Mouse (Mus musculus) neural tube, embryonic 12.5 days (tissue): ENCODE measurements at regions not wholly inside any gene's neighbourhood (a gene's known extent, or its start where the extent isn't known, plus 50 kb on each side); places are given as distances from the start of the nearest gene placed in this dataset.
A peak's percentile ranks its signal among the peaks of the same experiment; 100 is the strongest.

Experiments
- ATAC-seq: fragments of 200-750 bp; cut with Nextera tagmentation; 2 replicates; pipeline ENCODE4 v1.8.0; 2017; ENCODE audit warnings: low read depth, mild to moderate bottlenecking, moderate TSS enrichment, moderate library complexity; ENCODE audit not compliant: low FRiP score
- H3K27ac ChIP-seq: fragments of 300-500 bp; sonication (generic); 2 replicates; pipeline ENCODE4 v1.5.1; 2016
- H3K27me3 ChIP-seq: fragments of 300-500 bp; sonication (generic); replicated peaks from 2 replicates; pipeline ENCODE4 v1.6.1; 2016; ENCODE audit warnings: mild to moderate bottlenecking
- H3K36me3 ChIP-seq: fragments of 300-500 bp; sonication (generic); 2 replicates; pipeline ENCODE4 v1.6.1; 2016; ENCODE audit warnings: mild to moderate bottlenecking
- H3K4me1 ChIP-seq: fragments of 300-500 bp; sonication (generic); 2 replicates; pipeline ENCODE4 v1.6.1; 2016
- H3K4me2 ChIP-seq: fragments of 300-500 bp; sonication (generic); replicated peaks from 2 replicates; pipeline ENCODE4 v1.6.1; 2016; ENCODE audit warnings: mild to moderate bottlenecking
- H3K4me3 ChIP-seq: fragments of 300-500 bp; sonication (generic); 2 replicates; pipeline ENCODE4 v1.5.1; 2016
- H3K9ac ChIP-seq: fragments of 300-500 bp; sonication (generic); 2 replicates; pipeline ENCODE4 v1.6.1; 2016; ENCODE audit warnings: mild to moderate bottlenecking
- H3K9me3 ChIP-seq: fragments of 300-500 bp; sonication (generic); 2 replicates; pipeline ENCODE4 v1.6.1; 2016; ENCODE audit warnings: mild to moderate bottlenecking
- WGBS: fragments of 180-500 bp; shearing (Covaris S2); methylation state at CpG from one replicate; pipeline ENCODE4 v1.1.7; 2016; 5-methylcytosine and 5-hydroxymethylcytosine counted together

GRCm38 (mm10) chr1:81581208-81581607, 504.5 kb downstream of the Nyap2 start:
- no peaks in the 10 kb centered on the region for H3K9me3 ChIP-seq
- no peaks in the 10 kb centered on the region for H3K36me3 ChIP-seq
- H3K4me1 ChIP-seq, result no peaks in the 10 kb centered on the region
- H3K4me2 ChIP-seq, result no peak overlapping the region
- no peak for ATAC-seq
- no peak overlapping the region for H3K9ac ChIP-seq
- H3K27me3 ChIP-seq, result no peaks in the 10 kb centered on the region
- 91% methylated on average over 4 of the region's 4 CpGs for WGBS
- no peak overlapping the region for H3K4me3 ChIP-seq
- no peak overlapping the region for H3K27ac ChIP-seq

- no peaks in the 10 kb centered on the region for H3K27me3 ChIP-seq
- no peak overlapping the region for H3K4me2 ChIP-seq
- no peak overlapping the region for H3K27ac ChIP-seq
- H3K9ac ChIP-seq, result no peak overlapping the region
- H3K36me3 ChIP-seq, result no peaks in the 10 kb centered on the region
- ATAC-seq, result no peak
- H3K4me1 ChIP-seq, result peaks cover 4% of the 10 kb centered on the region; the same call in 1 of the 2 replicates
- WGBS, result 45% methylated on average over 11 of the region's 11 CpGs
- no peak overlapping the region for H3K4me3 ChIP-seq
- H3K9me3 ChIP-seq, result no peaks in the 10 kb centered on the region
Observed at GRCm38 (mm10) chr1:81587780-81588307, 511.1 kb downstream of the Nyap2 start.

GRCm38 (mm10) chr1:81591623-81592022, 514.9 kb downstream of the Nyap2 start:
- Histone ChIP-seq H3K9me3 (no peaks in the 10 kb centered on the region), H3K4me1 (peaks cover 21% of the 10 kb centered on the region), H3K36me3 (no peaks in the 10 kb centered on the region), H3K4me2 (no peak overlapping the region), H3K4me3 (no peak overlapping the region), H3K9ac (no peak overlapping the region), H3K27ac (no peak overlapping the region), H3K27me3 (no peaks in the 10 kb centered on the region)
- ATAC-seq, result no peak
- whole genome bisulfite sequencing, result 89% methylated on average over 5 of the region's 5 CpGs

GRCm38 (mm10) chr1:81593280-81594182, 516.8 kb downstream of the Nyap2 start:
- Histone ChIP-seq H3K27me3 (no peaks in the 10 kb centered on the region), H3K4me1 (peaks cover 21% of the 10 kb centered on the region), H3K27ac (peak overlapping the region; percentile 86), H3K36me3 (no peaks in the 10 kb centered on the region), H3K9me3 (no peaks in the 10 kb centered on the region), H3K4me2 (peak overlapping the region; percentile 69), H3K4me3 (peak overlapping the region; percentile 28), H3K9ac (peak overlapping the region; percentile 52)
- 3% methylated on average over 19 of the region's 19 CpGs for WGBS
- ATAC-seq, result peak; percentile 99

DNA sequence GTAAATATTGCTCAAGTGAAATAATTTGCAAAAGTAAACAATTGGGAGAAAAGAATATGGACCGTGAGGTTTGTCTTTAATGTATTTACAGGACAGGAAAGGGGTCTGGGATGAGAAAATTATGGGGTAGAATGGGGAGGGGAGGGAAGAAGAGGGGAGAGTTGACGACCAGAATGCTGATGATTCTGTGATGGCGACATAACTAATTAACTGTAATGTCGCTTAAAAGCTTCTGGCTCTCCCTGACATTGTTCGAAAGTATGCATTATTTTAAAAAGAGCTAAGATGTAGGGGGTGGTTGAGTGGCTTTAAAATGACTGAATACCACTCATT, 517.4 kb downstream of the Nyap2 start:
- peaks cover 21% of the 10 kb centered on the region for H3K4me1 ChIP-seq
- H3K27ac ChIP-seq, result peak overlapping the region; percentile 86
- 2% methylated on average over 5 of the region's 5 CpGs for WGBS
- peak overlapping the region; percentile 28 for H3K4me3 ChIP-seq
- peak overlapping the region; percentile 69 for H3K4me2 ChIP-seq
- H3K9ac ChIP-seq, result peak overlapping the region; percentile 52; the same call in 1 of the 2 replicates
- H3K27me3 ChIP-seq, result no peaks in the 10 kb centered on the region
- ATAC-seq, result peak; percentile 62
- H3K9me3 ChIP-seq, result no peaks in the 10 kb centered on the region
- H3K36me3 ChIP-seq, result no peaks in the 10 kb centered on the region

- H3K4me3 ChIP-seq, result no peak overlapping the region
- no peak overlapping the region for H3K27ac ChIP-seq
- no peaks in the 10 kb centered on the region for H3K9me3 ChIP-seq
- peaks cover 21% of the 10 kb centered on the region for H3K4me1 ChIP-seq
- H3K9ac ChIP-seq, result no peak overlapping the region
- H3K27me3 ChIP-seq, result no peaks in the 10 kb centered on the region
- WGBS, result 7% methylated on average over 3 of the region's 3 CpGs
- ATAC-seq, result no peak
- H3K36me3 ChIP-seq, result no peaks in the 10 kb centered on the region
- peak overlapping the region; percentile 69 for H3K4me2 ChIP-seq
Observed at GRCm38 (mm10) chr1:81594606-81595005, 517.9 kb downstream of the Nyap2 start.

DNA sequence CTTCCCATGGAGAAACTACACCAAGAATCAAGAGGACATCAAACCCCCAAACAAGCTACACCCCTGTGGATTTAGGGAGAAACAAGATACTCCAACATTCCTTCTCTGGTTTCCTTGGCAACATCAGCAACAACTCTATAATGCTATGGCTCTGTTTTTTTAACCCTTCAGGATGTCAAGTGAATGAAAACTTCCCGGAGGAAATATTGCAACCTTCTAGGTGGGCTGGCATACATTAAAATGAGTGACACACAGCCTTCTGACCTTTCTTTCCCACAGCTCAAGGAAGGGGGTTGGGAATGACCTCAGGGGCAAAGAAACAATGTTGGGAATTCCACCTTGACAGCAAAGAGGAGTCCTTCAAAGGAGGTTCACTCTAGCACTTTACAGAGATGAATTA, 532.0 kb downstream of the Nyap2 start:
- H3K27ac ChIP-seq, result no peak overlapping the region
- H3K27me3 ChIP-seq, result no peaks in the 10 kb centered on the region
- ATAC-seq, result no peak
- no peaks in the 10 kb centered on the region for H3K36me3 ChIP-seq
- H3K4me2 ChIP-seq, result no peak overlapping the region
- H3K9ac ChIP-seq, result no peak overlapping the region
- no peaks in the 10 kb centered on the region for H3K9me3 ChIP-seq
- WGBS, result 2% methylated on average over 1 of the region's 1 CpGs
- H3K4me3 ChIP-seq, result no peak overlapping the region
- H3K4me1 ChIP-seq, result no peaks in the 10 kb centered on the region

DNA sequence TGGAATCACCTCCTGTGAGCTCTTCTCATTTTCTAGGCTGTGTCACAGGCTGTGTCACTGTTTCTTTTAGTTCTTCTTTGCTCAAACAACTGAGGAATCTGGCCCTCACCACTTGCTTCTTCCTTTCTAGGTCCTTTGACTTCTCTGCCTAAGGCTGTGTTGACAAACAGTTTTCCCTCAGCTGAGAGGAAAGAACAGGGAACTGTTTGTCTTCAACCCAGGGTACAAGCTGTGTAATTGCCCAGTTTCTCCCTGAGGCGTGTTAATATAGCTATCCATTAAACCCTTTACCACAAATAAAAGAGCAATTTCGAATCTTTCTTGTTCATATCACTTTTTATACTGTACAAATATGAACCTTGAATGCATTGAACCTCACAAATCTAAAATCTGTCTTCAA, 542.1 kb downstream of the Nyap2 start:
- H3K9ac ChIP-seq, result no peak overlapping the region
- WGBS, result 77% methylated on average over 2 of the region's 2 CpGs

DNA sequence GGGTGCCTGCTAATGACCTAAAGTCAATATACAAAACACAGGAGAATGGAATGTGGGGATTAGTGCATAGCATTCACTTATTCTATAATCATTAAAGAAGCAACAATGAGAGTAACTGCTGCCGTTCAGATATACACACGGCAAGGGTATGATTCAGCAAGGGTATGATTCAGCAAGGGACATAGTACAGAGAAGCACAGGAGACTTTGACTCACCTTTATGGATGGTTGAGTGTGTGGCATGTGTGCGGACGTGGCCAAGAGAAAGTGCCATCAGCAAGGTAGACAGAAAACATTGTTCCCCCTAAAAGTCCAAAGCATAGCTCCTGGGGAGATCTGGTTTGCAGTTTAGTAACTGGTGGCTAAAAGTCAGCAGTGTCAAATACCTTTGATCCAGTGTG, 547.4 kb downstream of the Nyap2 start:
- Histone ChIP-seq H3K27ac (no peak overlapping the region), H3K27me3 (no peaks in the 10 kb centered on the region), H3K4me1 (no peaks in the 10 kb centered on the region), H3K4me3 (no peak overlapping the region), H3K9ac (no peak overlapping the region), H3K36me3 (no peaks in the 10 kb centered on the region), H3K4me2 (no peak overlapping the region), H3K9me3 (no peaks in the 10 kb centered on the region)
- ATAC-seq, result no peak
- 92% methylated on average over 4 of the region's 4 CpGs for WGBS

More for the DNA sequence above, 542.1 kb downstream of the Nyap2 start:
- Histone ChIP-seq H3K4me3 (no peak overlapping the region), H3K4me2 (no peak overlapping the region), H3K27ac (no peak overlapping the region), H3K27me3 (no peaks in the 10 kb centered on the region), H3K9me3 (no peaks in the 10 kb centered on the region), H3K4me1 (no peaks in the 10 kb centered on the region), H3K36me3 (no peaks in the 10 kb centered on the region)
- no peak for ATAC-seq

- no peak overlapping the region for H3K4me3 ChIP-seq
- no peaks in the 10 kb centered on the region for H3K4me1 ChIP-seq
- H3K27me3 ChIP-seq, result no peaks in the 10 kb centered on the region
- no peak overlapping the region for H3K27ac ChIP-seq
- WGBS, result 85% methylated on average over 1 of the region's 1 CpGs
- no peak overlapping the region for H3K9ac ChIP-seq
- H3K36me3 ChIP-seq, result no peaks in the 10 kb centered on the region
- ATAC-seq, result no peak
- H3K4me2 ChIP-seq, result no peak overlapping the region
- no peaks in the 10 kb centered on the region for H3K9me3 ChIP-seq
Observed at GRCm38 (mm10) chr1:81632704-81633103, 556.0 kb downstream of the Nyap2 start.

- H3K4me1 ChIP-seq, result no peaks in the 10 kb centered on the region
- H3K36me3 ChIP-seq, result no peaks in the 10 kb centered on the region
- H3K9me3 ChIP-seq, result no peaks in the 10 kb centered on the region
- H3K4me2 ChIP-seq, result no peak overlapping the region
- ATAC-seq, result no peak
- H3K9ac ChIP-seq, result no peak overlapping the region
- 86% methylated on average over 5 of the region's 5 CpGs for WGBS
- no peak overlapping the region for H3K4me3 ChIP-seq
- H3K27ac ChIP-seq, result no peak overlapping the region
- H3K27me3 ChIP-seq, result no peaks in the 10 kb centered on the region
Observed at GRCm38 (mm10) chr1:81637357-81637756, 560.6 kb downstream of the Nyap2 start.

GRCm38 (mm10) chr1:81652990-81653717, 576.4 kb downstream of the Nyap2 start:
- no peaks in the 10 kb centered on the region for H3K4me1 ChIP-seq
- WGBS, result 91% methylated on average over 9 of the region's 9 CpGs
- H3K27me3 ChIP-seq, result no peaks in the 10 kb centered on the region
- no peak overlapping the region for H3K27ac ChIP-seq
- no peak overlapping the region for H3K4me3 ChIP-seq
- H3K36me3 ChIP-seq, result no peaks in the 10 kb centered on the region
- ATAC-seq, result no peak
- no peak overlapping the region for H3K9ac ChIP-seq
- H3K4me2 ChIP-seq, result no peak overlapping the region
- no peaks in the 10 kb centered on the region for H3K9me3 ChIP-seq
